Mouse (Mus musculus): ENCODE results near the gene Prkd1. TPM values are rescaled to one million over a fixed set of nuclear protein-coding genes. Genes with fewer than 3 reads are reported as not detected.

Prkd1 gene
- polyA plus RNA-seq, 1 experiment from 2014 or later = 4.7 TPM

DNA sequence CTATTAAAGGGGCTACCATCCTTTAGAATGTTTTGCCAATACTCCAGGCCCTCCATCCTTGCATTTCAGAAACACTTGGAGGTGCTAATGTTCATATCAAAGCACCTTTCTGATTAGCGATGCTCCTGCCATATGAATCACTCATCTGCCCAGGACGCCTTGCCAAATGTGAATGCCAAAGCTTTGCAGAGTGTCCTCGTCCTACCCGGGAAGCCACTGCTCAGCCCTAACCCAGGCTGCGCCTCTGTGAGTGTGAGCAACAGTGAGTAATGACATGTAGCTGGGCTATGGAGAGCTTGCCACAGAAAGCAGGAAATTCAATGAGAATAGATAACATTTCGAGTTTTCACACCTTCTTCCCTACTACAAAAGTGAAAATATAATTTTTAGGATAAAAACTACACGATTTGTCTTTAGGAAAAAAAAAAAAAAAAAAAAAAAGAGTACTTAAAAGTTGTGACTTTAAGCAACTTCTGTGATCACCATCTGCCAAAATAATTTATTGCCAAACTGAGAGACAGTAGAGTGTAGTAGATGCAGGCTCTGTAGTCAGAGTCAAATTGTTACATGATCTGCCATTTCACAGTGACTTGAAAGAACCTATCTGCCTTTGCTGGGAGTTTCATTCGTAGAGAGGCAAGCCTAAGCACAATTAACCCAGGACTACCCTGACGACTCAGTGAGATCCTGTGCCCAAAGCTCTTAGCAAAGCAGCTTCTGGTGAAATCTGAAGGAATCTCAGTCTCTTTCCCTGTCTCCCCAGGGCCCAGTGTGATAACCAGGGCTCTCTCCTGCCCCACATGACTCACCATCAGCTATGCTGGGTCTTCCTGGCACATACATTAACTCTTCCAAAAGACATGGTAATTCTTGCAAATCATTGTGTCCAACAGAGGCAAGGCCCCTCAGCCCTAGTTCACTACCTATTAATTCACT, 50.6 kb downstream of the Prkd1 start:
- Histone ChIP-seq H3K9me3 (no peaks in the 10 kb centered on the region), H3K4me3 (no peak overlapping the region), H3K27me3 (ENCODE audit: poor library complexity, severe bottlenecking) (no peaks in the 10 kb centered on the region), H3K27ac (no peak overlapping the region), H3K36me3 (replicated peaks) (no peaks in the 10 kb centered on the region), H3K4me1 (no peaks in the 10 kb centered on the region)
- WGBS = 85% methylated on average over 9 of the region's 9 CpGs
- DNase-seq (ENCODE audit: extremely low spot score, low spot score) = no peak

DNA sequence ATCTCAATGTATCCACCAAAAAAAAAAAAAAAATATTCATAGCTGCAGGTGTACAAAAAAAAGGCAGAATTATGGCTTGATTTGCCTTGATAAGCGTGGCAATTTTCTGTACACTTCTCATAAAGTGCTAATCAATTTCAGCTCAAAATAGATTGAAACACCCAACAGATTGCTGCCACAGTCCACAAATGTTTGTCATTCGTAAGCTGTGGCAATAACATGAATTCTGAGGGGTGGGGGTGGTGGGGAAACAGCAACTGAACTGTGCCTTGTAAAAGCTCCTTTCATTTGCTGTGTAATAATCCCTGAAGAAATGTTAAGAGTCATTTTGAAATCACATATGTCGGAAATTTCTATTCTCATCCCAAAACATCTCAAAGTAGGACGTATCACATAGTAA, 51.4 kb downstream of the Prkd1 start:
- Histone ChIP-seq H3K4me1 (no peaks in the 10 kb centered on the region), H3K27ac (no peak overlapping the region), H3K27me3 (ENCODE audit: poor library complexity, severe bottlenecking) (no peaks in the 10 kb centered on the region), H3K9me3 (no peaks in the 10 kb centered on the region), H3K4me3 (no peak overlapping the region), H3K36me3 (replicated peaks) (no peaks in the 10 kb centered on the region)
- no peak for DNase-seq (ENCODE audit: extremely low spot score, low spot score)
- 94% methylated on average over 4 of the region's 4 CpGs for WGBS

DNA sequence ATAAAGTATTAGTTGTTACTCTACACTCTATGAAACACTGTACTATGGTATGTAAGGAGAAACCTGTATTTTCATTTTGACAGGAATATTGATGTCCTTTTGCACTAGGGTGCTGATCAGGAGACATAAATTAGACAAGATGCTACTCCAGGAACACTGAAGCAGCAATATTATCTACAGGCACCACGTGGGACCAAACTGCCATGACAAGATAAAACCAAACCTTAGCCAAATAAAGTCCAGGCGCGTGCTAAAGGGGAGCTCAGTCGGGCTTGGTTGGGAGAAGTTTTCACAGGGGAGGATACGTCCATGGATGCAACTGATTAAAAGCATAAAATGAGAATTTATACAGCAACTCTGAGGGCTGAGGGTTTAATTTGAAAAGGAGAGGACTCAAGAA, 53.1 kb downstream of the Prkd1 start:
- H3K27ac ChIP-seq = no peak overlapping the region
- no peak for DNase-seq (ENCODE audit: extremely low spot score, low spot score)
- no peaks in the 10 kb centered on the region for H3K9me3 ChIP-seq
- no peaks in the 10 kb centered on the region for H3K36me3 ChIP-seq (replicated peaks)
- H3K4me1 ChIP-seq = no peaks in the 10 kb centered on the region
- 90% methylated on average over 5 of the region's 5 CpGs for WGBS
- H3K27me3 ChIP-seq (ENCODE audit: poor library complexity, severe bottlenecking) = no peaks in the 10 kb centered on the region
- H3K4me3 ChIP-seq = no peak overlapping the region

DNA sequence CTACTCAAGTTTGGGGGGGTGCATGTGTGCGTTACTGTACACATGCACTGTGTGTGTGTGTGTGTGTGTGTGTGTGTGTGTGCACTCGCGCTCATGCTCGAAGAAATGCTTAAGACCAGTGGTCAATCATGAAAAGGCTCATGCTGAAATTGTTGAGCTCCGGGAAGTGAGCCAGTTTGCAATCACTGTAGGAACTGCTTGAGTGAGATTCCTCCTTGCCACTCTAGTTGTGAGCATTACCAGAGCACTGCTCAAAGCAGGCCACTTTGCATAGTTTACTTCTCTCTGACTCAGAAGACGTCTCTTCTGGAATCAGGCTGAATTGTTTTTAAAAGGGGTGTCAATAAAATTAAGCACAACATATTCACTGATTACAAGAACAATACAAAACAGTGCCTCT, 54.4 kb downstream of the Prkd1 start:
- no peak overlapping the region for H3K4me3 ChIP-seq
- no peaks in the 10 kb centered on the region for H3K36me3 ChIP-seq (replicated peaks)
- DNase-seq (ENCODE audit: extremely low spot score, low spot score) = no peak
- no peaks in the 10 kb centered on the region for H3K9me3 ChIP-seq
- no peak overlapping the region for H3K27ac ChIP-seq
- H3K27me3 ChIP-seq (ENCODE audit: poor library complexity, severe bottlenecking) = no peaks in the 10 kb centered on the region
- 94% methylated on average over 6 of the region's 6 CpGs for WGBS
- no peaks in the 10 kb centered on the region for H3K4me1 ChIP-seq

- Histone ChIP-seq H3K4me1 (no peaks in the 10 kb centered on the region), H3K27me3 (ENCODE audit: poor library complexity, severe bottlenecking) (no peaks in the 10 kb centered on the region), H3K4me3 (no peak overlapping the region), H3K27ac (no peak overlapping the region), H3K9me3 (no peaks in the 10 kb centered on the region), H3K36me3 (replicated peaks) (no peaks in the 10 kb centered on the region)
- 76% methylated on average over 2 of the region's 2 CpGs for WGBS
- no peak for DNase-seq (ENCODE audit: extremely low spot score, low spot score)
These were observed 55.4 kb downstream of the Prkd1 start for GRCm38 (mm10) chr12:50593481-50593880.

GRCm38 (mm10) chr12:50588137-50588761, 60.6 kb downstream of the Prkd1 start:
- H3K27ac ChIP-seq = no peak overlapping the region

DNA sequence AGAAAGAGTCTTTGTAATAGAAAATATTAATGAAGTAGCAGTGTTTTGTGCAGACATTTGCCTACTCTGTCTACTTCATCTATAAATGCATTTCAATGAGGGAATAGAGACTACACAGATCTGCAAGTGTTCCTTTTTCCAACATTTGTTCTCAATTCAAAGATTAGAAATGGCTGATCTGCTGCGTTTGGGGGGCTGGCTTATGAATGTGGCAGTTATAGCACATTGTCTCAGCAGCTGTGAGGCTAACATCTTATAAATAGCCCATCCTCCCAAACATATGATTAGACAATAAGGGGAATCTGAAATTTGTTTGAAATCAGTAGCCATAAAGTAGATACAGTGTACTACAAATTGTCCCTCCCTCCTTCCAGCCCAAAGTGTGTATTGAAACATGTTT, 83.7 kb downstream of the Prkd1 start:
- H3K27me3 ChIP-seq (ENCODE audit: poor library complexity, severe bottlenecking) = no peaks in the 10 kb centered on the region
- 76% methylated on average over 1 of the region's 1 CpGs for WGBS

More at GRCm38 (mm10) chr12:50588137-50588761, 60.6 kb downstream of the Prkd1 start:
- Histone ChIP-seq H3K4me1 (no peaks in the 10 kb centered on the region), H3K36me3 (replicated peaks) (no peaks in the 10 kb centered on the region), H3K9me3 (no peaks in the 10 kb centered on the region), H3K27me3 (ENCODE audit: poor library complexity, severe bottlenecking) (no peaks in the 10 kb centered on the region), H3K4me3 (no peak overlapping the region)
- 88% methylated on average over 6 of the region's 6 CpGs for WGBS
- DNase-seq (ENCODE audit: extremely low spot score, low spot score) = no peak

DNA sequence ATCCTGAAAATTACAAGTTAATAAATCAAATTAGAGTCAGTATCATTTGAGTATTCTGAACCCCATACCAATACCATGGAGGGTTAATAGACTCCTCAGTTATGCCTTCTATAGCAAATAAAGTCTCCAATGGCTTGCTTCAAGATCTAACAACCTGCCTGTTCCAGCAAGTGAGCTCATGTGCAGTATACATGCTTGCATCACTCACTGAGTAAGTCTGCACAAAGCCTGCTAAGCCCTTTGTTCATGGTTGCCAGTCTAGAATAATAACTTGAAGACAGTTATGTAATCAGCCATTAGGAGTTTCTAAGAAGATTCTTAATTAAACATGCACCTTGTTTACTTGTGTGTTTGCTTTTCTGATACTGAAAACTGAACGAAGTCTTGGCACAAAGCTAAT, 88.4 kb downstream of the Prkd1 start:
- DNase-seq (ENCODE audit: extremely low spot score, low spot score) = no peak
- no peaks in the 10 kb centered on the region for H3K36me3 ChIP-seq (replicated peaks)
- WGBS = 82% methylated on average over 1 of the region's 1 CpGs
- no peak overlapping the region for H3K27ac ChIP-seq
- H3K4me1 ChIP-seq = peaks cover 8% of the 10 kb centered on the region; the same call in 1 of the 2 replicates
- H3K27me3 ChIP-seq (ENCODE audit: poor library complexity, severe bottlenecking) = no peaks in the 10 kb centered on the region
- H3K4me3 ChIP-seq = no peak overlapping the region
- peaks cover 5% of the 10 kb centered on the region; the same call in 1 of the 2 replicates for H3K9me3 ChIP-seq

More for the DNA sequence above, 83.7 kb downstream of the Prkd1 start:
- Histone ChIP-seq H3K27ac (no peak overlapping the region), H3K4me1 (0 out of 2 replicates have a peak, but pooled peaks cover 3% of the 10 kb centered on the region), H3K36me3 (replicated peaks) (no peaks in the 10 kb centered on the region), H3K4me3 (no peak overlapping the region), H3K9me3 (peaks cover 5% of the 10 kb centered on the region; the same call in 1 of the 2 replicates)
- no peak for DNase-seq (ENCODE audit: extremely low spot score, low spot score)

DNA sequence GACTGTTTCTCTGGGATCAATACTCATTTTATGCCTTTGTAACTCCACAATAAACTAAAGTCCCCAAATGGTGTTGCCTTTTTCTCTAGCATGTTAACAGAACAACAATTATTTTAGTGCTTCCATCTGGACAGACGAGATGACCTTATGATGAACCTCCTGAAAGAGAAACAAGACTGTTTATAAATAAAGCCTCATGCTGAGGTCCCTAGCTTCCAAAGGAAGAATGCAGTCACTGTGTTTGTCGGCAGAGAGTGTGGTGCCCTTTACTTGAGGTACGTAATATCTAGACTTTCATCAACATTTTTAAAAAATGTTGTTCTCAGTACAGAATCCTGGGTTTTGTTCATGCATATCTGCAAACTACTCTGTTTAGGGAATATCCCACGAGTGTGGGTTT, 90.7 kb downstream of the Prkd1 start:
- H3K27me3 ChIP-seq (ENCODE audit: poor library complexity, severe bottlenecking) = no peaks in the 10 kb centered on the region
- WGBS = 50% methylated on average over 4 of the region's 4 CpGs
- H3K4me3 ChIP-seq = no peak overlapping the region
- no peak overlapping the region for H3K27ac ChIP-seq
- DNase-seq (ENCODE audit: extremely low spot score, low spot score) = no peak
- peaks cover 5% of the 10 kb centered on the region; the same call in 1 of the 2 replicates for H3K9me3 ChIP-seq
- peaks cover 8% of the 10 kb centered on the region; the same call in 1 of the 2 replicates for H3K4me1 ChIP-seq
- no peaks in the 10 kb centered on the region for H3K36me3 ChIP-seq (replicated peaks)

DNA sequence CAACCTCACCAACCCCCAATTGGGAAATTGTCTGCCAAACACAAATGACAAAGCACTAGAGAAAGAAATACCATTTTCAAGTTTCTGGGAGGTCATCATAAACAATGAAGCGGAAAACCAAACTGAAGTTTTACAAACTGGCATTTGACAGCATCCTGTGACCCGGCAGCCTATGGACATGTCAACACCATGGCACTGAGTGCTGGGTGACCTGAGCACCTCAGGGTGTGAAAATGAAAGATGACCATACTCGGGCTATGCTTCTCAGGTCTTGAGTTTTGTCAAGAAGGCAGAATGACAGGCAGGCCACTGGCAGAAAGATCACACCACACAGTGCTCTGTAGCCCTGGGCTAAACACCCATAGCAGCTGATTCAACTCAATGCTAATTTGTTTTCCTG, 94.7 kb downstream of the Prkd1 start:
- Histone ChIP-seq H3K9me3 (no peaks in the 10 kb centered on the region), H3K27me3 (ENCODE audit: poor library complexity, severe bottlenecking) (no peaks in the 10 kb centered on the region), H3K4me3 (no peak overlapping the region), H3K27ac (no peak overlapping the region), H3K4me1 (peaks cover 5% of the 10 kb centered on the region; the same call in 1 of the 2 replicates), H3K36me3 (replicated peaks) (no peaks in the 10 kb centered on the region)
- WGBS = 79% methylated on average over 3 of the region's 3 CpGs
- DNase-seq (ENCODE audit: extremely low spot score, low spot score) = no peak

DNA sequence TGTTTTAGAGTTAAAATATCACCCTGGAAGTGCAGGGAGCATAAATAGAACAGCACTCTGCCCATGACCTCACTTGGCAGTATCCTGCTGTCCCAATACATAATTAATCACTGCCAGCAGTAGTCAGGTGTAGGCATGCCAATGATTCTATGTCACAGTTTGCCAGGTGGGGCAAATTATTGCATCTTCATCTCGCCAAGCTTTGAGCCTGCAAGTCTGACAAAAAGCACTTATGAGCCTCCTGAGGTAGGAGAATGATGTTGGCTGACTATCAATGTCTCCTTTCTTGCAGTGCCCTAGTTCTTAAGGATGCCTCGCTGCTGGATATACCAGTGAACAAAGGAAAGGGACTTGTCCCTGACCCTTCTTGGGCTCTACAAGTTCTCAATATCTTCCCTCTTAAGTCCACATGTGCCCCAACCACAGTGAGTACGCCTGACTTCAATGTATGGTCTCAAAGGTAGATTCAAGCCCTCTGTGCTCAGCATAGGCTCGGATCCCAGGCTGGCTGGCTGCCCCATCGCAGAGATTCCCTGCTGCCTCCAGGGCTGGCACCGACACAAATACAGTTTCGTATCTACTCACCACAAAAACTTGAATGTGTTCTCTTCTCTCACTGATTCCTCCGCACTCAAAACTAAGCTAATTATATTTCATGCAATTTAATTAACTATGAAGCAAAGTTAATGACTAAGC, 98.9 kb downstream of the Prkd1 start:
- Histone ChIP-seq H3K4me3 (no peak overlapping the region), H3K27me3 (ENCODE audit: poor library complexity, severe bottlenecking) (0 out of 2 replicates have a peak, but pooled peaks cover 6% of the 10 kb centered on the region), H3K27ac (no peak overlapping the region), H3K4me1 (peaks cover 10% of the 10 kb centered on the region), H3K36me3 (replicated peaks) (no peaks in the 10 kb centered on the region), H3K9me3 (no peaks in the 10 kb centered on the region)
- no peak for DNase-seq (ENCODE audit: extremely low spot score, low spot score)
- 91% methylated on average over 8 of the region's 8 CpGs for WGBS

GRCm38 (mm10) chr12:50546394-50546793, 102.5 kb downstream of the Prkd1 start:
- no peaks in the 10 kb centered on the region for H3K36me3 ChIP-seq (replicated peaks)
- no peak overlapping the region for H3K27ac ChIP-seq
- peaks cover 6% of the 10 kb centered on the region; the same call in 1 of the 2 replicates for H3K27me3 ChIP-seq (ENCODE audit: poor library complexity, severe bottlenecking)
- DNase-seq (ENCODE audit: extremely low spot score, low spot score) = no peak
- no peak overlapping the region for H3K4me3 ChIP-seq
- WGBS = 92% methylated on average over 5 of the region's 5 CpGs
- H3K4me1 ChIP-seq = peaks cover 27% of the 10 kb centered on the region
- H3K9me3 ChIP-seq = no peaks in the 10 kb centered on the region
